Mouse (Mus musculus): ENCODE measurements around the gene Eif4g3. TPM values are rescaled to one million over a fixed set of nuclear protein-coding genes. Genes with fewer than 3 reads are reported as not detected.

Gene Eif4g3
- total and polyA plus RNA-seq, 2 experiments from 2014 or later = 36.5 to 55.9 TPM

GRCm38 (mm10) chr4:137956260-137956659, 36.6 kb upstream of the Eif4g3 start:
- WGBS = 97% methylated on average over 15 of the region's 15 CpGs
- DNase-seq (ENCODE audit: low spot score) = no peak

GRCm38 (mm10) chr4:137959889-137960665, 32.7 kb upstream of the Eif4g3 start:
- Histone ChIP-seq H3K4me1 (ENCODE audit: insufficient read depth, low read length) (0 out of 2 replicates have a peak, but pooled peaks cover 2% of the 10 kb centered on the region), H3K36me3 (ENCODE audit: insufficient read depth, low read length) (peaks cover 34% of the 10 kb centered on the region; the same call in 1 of the 2 replicates), H3K4me2 (ENCODE audit: low read depth, low read length) (no peak overlapping the region), H3K27ac (no peak overlapping the region), H3K9me3 (ENCODE audit: low read length) (0 out of 2 replicates have a peak, but pooled peaks cover 2% of the 10 kb centered on the region), H3K27me3 (ENCODE audit: insufficient read depth, low read length) (no peaks in the 10 kb centered on the region), H3K4me3 (ENCODE audit: low read length) (no peak overlapping the region), H3K9ac (replicated peaks; ENCODE audit: low read length) (no peak overlapping the region)
- peak; percentile 60 for TF ChIP-seq CTCF (IDR thresholded peaks at IDR 0.05; ENCODE audit: low read depth)
- WGBS = 70% methylated on average over 13 of the region's 13 CpGs
- ATAC-seq (no peak), DNase-seq (ENCODE audit: low spot score) (no peak)

More at GRCm38 (mm10) chr4:137956260-137956659, 36.6 kb upstream of the Eif4g3 start:
- H3K4me2 ChIP-seq (ENCODE audit: low read depth, low read length) = no peak overlapping the region
- H3K36me3 ChIP-seq (ENCODE audit: insufficient read depth, low read length) = peaks cover 22% of the 10 kb centered on the region; the same call in 1 of the 2 replicates
- no peaks in the 10 kb centered on the region for H3K4me1 ChIP-seq (ENCODE audit: insufficient read depth, low read length)
- H3K4me3 ChIP-seq (ENCODE audit: low read length) = no peak overlapping the region
- no peak for TF ChIP-seq CTCF (IDR thresholded peaks at IDR 0.05; ENCODE audit: low read depth)
- no peaks in the 10 kb centered on the region for H3K27me3 ChIP-seq (ENCODE audit: insufficient read depth, low read length)
- H3K27ac ChIP-seq = no peak overlapping the region
- no peak overlapping the region for H3K9ac ChIP-seq (replicated peaks; ENCODE audit: low read length)
- no peak for ATAC-seq
- 0 out of 2 replicates have a peak, but pooled peaks cover 2% of the 10 kb centered on the region for H3K9me3 ChIP-seq (ENCODE audit: low read length)

GRCm38 (mm10) chr4:137960757-137961156, 32.1 kb upstream of the Eif4g3 start:
- TF ChIP-seq CTCF (IDR thresholded peaks at IDR 0.05; ENCODE audit: low read depth) = no peak
- 70% methylated on average over 11 of the region's 11 CpGs for WGBS
- Histone ChIP-seq H3K9ac (replicated peaks; ENCODE audit: low read length) (no peak overlapping the region), H3K27me3 (ENCODE audit: insufficient read depth, low read length) (no peaks in the 10 kb centered on the region), H3K4me3 (ENCODE audit: low read length) (no peak overlapping the region), H3K4me1 (ENCODE audit: insufficient read depth, low read length) (0 out of 2 replicates have a peak, but pooled peaks cover 2% of the 10 kb centered on the region), H3K9me3 (ENCODE audit: low read length) (0 out of 2 replicates have a peak, but pooled peaks cover 2% of the 10 kb centered on the region), H3K4me2 (ENCODE audit: low read depth, low read length) (no peak overlapping the region), H3K36me3 (ENCODE audit: insufficient read depth, low read length) (peaks cover 33% of the 10 kb centered on the region; the same call in 1 of the 2 replicates), H3K27ac (no peak overlapping the region)
- DNase-seq (ENCODE audit: low spot score) = no peak
- ATAC-seq = no peak

- Histone ChIP-seq H3K27me3 (ENCODE audit: insufficient read depth, low read length) (no peaks in the 10 kb centered on the region), H3K27ac (no peak overlapping the region), H3K4me2 (ENCODE audit: low read depth, low read length) (no peak overlapping the region), H3K4me1 (ENCODE audit: insufficient read depth, low read length) (0 out of 2 replicates have a peak, but pooled peaks cover 2% of the 10 kb centered on the region), H3K9me3 (ENCODE audit: low read length) (0 out of 2 replicates have a peak, but pooled peaks cover 2% of the 10 kb centered on the region), H3K9ac (replicated peaks; ENCODE audit: low read length) (no peak overlapping the region), H3K36me3 (ENCODE audit: insufficient read depth, low read length) (peaks cover 30% of the 10 kb centered on the region; the same call in 1 of the 2 replicates), H3K4me3 (ENCODE audit: low read length) (no peak overlapping the region)
- TF ChIP-seq CTCF (IDR thresholded peaks at IDR 0.05; ENCODE audit: low read depth) = no peak
- ATAC-seq (no peak), DNase-seq (ENCODE audit: low spot score) (peak; percentile 60)
- WGBS = 74% methylated on average over 20 of the region's 20 CpGs
Measured at GRCm38 (mm10) chr4:137962643-137963350, 30.0 kb upstream of the Eif4g3 start.

GRCm38 (mm10) chr4:137963431-137963830, 29.4 kb upstream of the Eif4g3 start:
- Histone ChIP-seq H3K27me3 (ENCODE audit: insufficient read depth, low read length) (no peaks in the 10 kb centered on the region), H3K36me3 (ENCODE audit: insufficient read depth, low read length) (peaks cover 26% of the 10 kb centered on the region; the same call in 1 of the 2 replicates), H3K27ac (no peak overlapping the region), H3K4me2 (ENCODE audit: low read depth, low read length) (no peak overlapping the region), H3K9ac (replicated peaks; ENCODE audit: low read length) (no peak overlapping the region), H3K4me1 (ENCODE audit: insufficient read depth, low read length) (0 out of 2 replicates have a peak, but pooled peaks cover 2% of the 10 kb centered on the region), H3K4me3 (ENCODE audit: low read length) (no peak overlapping the region), H3K9me3 (ENCODE audit: low read length) (0 out of 2 replicates have a peak, but pooled peaks cover 2% of the 10 kb centered on the region)
- no peak for TF ChIP-seq CTCF (IDR thresholded peaks at IDR 0.05; ENCODE audit: low read depth)
- 76% methylated on average over 6 of the region's 6 CpGs for WGBS
- no peak for ATAC-seq
- no peak for DNase-seq (ENCODE audit: low spot score)

GRCm38 (mm10) chr4:137963881-137964584, 28.8 kb upstream of the Eif4g3 start:
- Histone ChIP-seq H3K9me3 (ENCODE audit: low read length) (0 out of 2 replicates have a peak, but pooled peaks cover 2% of the 10 kb centered on the region), H3K36me3 (ENCODE audit: insufficient read depth, low read length) (peaks cover 24% of the 10 kb centered on the region; the same call in 1 of the 2 replicates), H3K27me3 (ENCODE audit: insufficient read depth, low read length) (no peaks in the 10 kb centered on the region), H3K4me1 (ENCODE audit: insufficient read depth, low read length) (0 out of 2 replicates have a peak, but pooled peaks cover 2% of the 10 kb centered on the region), H3K4me2 (ENCODE audit: low read depth, low read length) (no peak overlapping the region), H3K9ac (replicated peaks; ENCODE audit: low read length) (no peak overlapping the region), H3K4me3 (ENCODE audit: low read length) (no peak overlapping the region), H3K27ac (no peak overlapping the region)
- TF ChIP-seq CTCF (IDR thresholded peaks at IDR 0.05; ENCODE audit: low read depth) = peak; percentile 83
- 51% methylated on average over 9 of the region's 9 CpGs for WGBS
- DNase-seq (ENCODE audit: low spot score) (peak; percentile 91), ATAC-seq (peak; percentile 75)

All from hindbrain, postnatal 0 days (tissue).